Mouse (Mus musculus): ENCODE measurements around the gene Pecam1.
"Not testable (repeated sequence)": the region's sequence is repeated elsewhere in the genome, so short reads cannot be mapped to it uniquely, and the experiment has no call there.

Pecam1 gene

DNA sequence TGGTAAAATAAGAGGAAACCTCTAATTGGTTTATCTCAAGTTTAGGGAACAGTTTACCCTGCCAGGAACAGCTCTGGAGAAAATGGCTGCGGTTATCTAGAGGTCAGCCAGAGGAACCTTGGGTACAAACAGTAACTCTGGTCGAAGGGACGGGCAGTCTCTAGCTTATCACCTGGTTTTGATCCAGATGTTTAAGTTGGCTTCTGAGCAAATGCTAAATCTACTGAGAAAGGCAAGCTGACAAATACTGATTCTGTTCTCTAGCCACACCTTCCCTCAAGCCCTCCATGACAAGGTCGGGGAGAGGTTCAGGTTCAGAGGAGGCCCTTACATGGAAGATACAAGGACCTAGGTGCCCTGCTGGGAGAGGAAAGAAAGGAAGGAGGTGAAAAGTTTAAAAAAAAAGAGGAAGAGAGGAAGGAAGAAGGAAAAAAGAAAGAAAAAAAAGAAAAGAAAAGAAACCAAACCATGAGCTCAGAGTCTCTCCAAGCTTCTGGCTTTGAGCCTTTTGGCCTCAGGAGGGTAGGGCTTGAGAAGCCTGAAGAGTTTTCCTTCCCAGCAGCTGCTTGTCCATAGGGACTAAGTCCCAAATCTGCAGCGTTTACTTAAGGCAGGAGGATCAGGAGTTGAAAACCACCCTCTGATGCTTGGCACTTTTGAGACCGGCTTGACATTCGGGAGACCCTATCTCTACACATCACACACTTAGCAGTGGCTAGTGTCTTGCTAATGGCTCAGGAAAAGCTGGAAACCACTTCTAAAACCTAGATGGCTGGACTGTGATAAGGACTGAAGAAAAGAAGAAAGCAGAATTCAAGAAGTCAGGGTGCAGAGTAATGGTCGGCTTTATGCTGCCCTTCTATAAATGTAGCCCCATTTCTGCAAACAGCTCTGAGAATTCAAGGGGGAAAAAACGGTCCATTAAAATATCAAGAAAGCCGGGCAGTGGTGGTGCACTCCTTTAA lies 21.7 kb downstream of the Pecam1 start:
- no peak for DNase-seq

- DNase-seq = no peak
Measured at GRCm38 (mm10) chr11:106727967-106728366, 22.5 kb downstream of the Pecam1 start.

DNA sequence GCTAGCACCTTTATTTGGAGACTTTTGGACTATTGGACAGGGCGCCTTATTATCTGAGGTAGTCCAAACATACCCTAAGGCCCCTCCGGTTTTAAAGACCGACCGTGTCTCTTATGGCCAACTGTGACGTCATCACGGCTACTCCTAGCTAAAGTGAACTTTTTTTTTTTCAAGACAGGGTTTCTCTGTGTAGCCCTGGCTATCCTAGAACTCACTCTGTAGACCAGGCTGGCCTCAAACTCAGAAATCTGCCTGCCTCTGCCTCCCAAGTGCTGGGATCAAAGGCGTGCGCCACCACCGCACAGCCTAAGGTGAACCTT lies 25.6 kb downstream of the Pecam1 start:
- not testable (repeated sequence) for DNase-seq

GRCm38 (mm10) chr11:106724176-106724915 lies 26.1 kb downstream of the Pecam1 start:
- DNase-seq = no peak

- DNase-seq = no peak
Measured at GRCm38 (mm10) chr11:106723611-106724125, 26.8 kb downstream of the Pecam1 start.

GRCm38 (mm10) chr11:106722831-106723361 lies 27.5 kb downstream of the Pecam1 start:
- DNase-seq = peak; percentile 31

GRCm38 (mm10) chr11:106720379-106720778 lies 30.0 kb downstream of the Pecam1 start:
- DNase-seq = no peak

DNA sequence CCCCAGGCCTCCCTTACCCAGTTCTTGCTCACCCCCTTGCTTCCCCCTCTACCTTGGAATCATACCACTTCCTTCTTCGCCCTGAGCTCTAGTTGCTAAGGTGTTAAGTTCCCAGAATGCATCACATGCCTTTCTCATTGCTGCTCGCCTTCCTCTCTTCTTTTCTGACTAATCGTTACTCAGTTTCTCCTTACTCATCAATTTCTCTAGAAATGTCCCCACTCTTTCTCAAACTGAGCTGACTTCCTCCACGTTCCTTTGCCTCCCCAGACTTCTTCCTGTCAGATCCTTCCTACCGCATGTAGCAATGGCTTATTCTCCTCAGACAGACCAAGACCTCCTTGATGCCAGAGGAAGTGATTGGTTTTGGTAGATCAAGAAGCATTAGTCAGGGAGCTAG lies 33.9 kb downstream of the Pecam1 start:
- no peak for DNase-seq

- DNase-seq = peak; percentile 50
Measured at GRCm38 (mm10) chr11:106715066-106715465, 35.4 kb downstream of the Pecam1 start.

DNA sequence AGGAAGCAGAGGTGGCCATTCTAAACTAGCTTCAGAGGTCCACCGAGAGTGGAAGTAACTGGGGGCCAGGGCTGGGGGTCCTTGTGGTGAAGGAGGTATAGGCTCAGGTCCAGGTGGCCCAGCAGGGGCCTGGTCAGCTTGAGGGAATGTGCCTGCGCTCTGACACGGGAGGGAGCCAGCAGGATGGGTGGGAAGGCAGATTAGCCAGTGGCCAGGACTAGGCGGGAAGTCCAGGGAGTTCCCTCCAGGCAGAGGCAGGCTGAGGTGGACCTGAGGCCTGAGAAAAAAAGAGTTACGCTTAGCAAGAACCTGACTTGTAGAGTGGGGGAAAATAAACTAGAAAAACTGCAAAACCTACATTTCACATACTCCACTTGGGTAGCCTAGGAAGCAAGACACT lies 39.6 kb downstream of the Pecam1 start:
- DNase-seq = no peak

GRCm38 (mm10) chr11:106709227-106709985 lies 41.0 kb downstream of the Pecam1 start:
- DNase-seq = peak; percentile 32

DNA sequence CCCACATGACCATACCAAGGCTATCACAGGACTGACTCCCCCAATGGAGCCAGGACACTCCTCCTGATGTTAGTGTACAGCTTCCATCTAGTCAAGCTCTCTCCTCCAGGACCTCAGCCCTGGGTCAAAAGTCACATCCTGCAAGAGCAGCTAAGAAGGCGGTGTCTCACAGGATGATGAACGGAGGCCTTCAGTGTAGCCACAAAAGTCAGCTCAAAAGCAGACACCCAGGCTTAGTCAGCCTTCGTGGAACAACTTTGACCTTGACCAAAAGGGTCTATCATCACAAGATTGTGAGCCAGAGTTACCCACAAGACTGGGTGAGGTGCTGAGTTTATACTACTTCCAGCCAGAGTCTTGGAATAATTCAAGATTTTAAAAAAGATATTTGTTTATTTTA lies 42.6 kb downstream of the Pecam1 start:
- no peak for DNase-seq

DNA sequence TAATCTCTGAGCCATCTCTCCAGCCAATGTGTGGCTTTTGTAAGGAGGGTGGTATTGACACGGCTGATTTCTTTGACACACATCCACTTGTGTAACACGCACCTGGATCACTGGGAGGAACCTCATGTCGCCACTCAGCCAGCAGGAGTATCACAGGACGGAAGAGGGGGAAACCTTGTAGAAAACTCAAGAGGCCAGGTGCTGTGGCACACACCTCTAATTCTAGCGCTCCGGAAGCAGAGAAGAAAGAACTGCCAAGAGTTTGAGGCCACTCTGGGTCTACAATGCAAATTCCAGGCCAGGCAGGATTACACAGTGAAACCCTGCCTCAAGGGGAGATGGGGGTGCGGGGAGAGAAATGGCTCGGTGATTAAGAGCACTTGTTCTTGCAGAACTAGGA lies 43.3 kb downstream of the Pecam1 start:
- no peak for DNase-seq

GRCm38 (mm10) chr11:106706212-106706611 lies 44.2 kb downstream of the Pecam1 start:
- DNase-seq = no peak

- no peak for DNase-seq
Measured at GRCm38 (mm10) chr11:106704399-106705111, 45.9 kb downstream of the Pecam1 start.

- no peak for DNase-seq
Measured at GRCm38 (mm10) chr11:106703931-106704330, 46.5 kb downstream of the Pecam1 start.

DNA sequence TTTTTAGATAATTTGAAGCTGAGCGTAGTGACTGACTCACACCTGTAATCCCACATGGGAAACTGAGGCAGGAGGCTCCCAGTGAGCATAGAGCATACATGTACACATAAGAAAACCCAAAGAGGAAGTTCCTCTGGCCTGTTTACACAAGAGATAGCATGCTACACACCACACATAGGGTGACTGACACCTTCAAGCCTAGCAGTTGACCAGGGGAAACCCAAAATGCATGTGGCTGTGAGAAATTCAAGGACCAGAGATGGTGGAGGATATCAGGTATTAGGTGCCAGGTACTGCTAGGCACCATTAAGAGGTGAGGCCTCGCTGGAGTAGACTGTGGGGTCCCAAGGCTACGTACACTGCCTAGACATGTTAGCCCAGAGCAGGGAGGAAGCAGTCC lies 47.8 kb downstream of the Pecam1 start:
- DNase-seq = no peak

DNA sequence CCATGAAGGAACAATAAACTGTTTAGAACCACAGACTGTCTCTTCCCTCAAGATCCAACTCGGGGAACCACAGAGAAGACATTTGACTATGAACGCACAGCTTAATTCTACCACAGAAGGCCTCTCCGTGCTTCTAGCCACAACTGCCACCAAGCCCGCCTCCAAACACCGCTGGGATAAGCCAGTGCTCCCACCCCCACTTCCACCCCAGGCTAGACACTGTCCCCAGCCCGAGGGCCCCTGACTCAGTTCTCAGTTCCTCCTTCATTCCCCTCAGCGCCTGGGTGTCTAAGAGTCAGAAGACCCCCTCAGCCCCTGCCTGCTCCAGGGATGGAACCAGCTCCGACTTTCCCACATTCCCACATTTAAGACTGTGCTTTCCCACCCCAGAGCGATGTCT lies 48.8 kb downstream of the Pecam1 start:
- no peak for DNase-seq

- DNase-seq = no peak
Measured at GRCm38 (mm10) chr11:106699083-106699482, 51.3 kb downstream of the Pecam1 start.

- DNase-seq = no peak
Measured at GRCm38 (mm10) chr11:106698289-106698688, 52.1 kb downstream of the Pecam1 start.

- DNase-seq = no peak
Measured at GRCm38 (mm10) chr11:106695917-106696316, 54.5 kb downstream of the Pecam1 start.

- DNase-seq = no peak
Measured at GRCm38 (mm10) chr11:106692890-106693289, 57.5 kb downstream of the Pecam1 start.
